Mouse (Mus musculus): ENCODE data around the gene Corin. TPM values are rescaled to one million over a fixed set of nuclear protein-coding genes. Genes with fewer than 3 reads are reported as not detected.

Gene Corin
- polyA plus RNA-seq, 1 experiment from 2014 or later = not detected

- 80% methylated on average over 11 of the region's 11 CpGs for WGBS
- H3K27me3 ChIP-seq (replicated peaks; ENCODE audit: control insufficient read depth, insufficient read depth, low read length) = no peaks in the 10 kb centered on the region
- H3K27ac ChIP-seq (ENCODE audit: low read depth, low read length) = no peak overlapping the region
- no peak overlapping the region for H3K4me3 ChIP-seq (ENCODE audit: low read depth, low read length)
- H3K9ac ChIP-seq (ENCODE audit: low read length) = no peak overlapping the region
- no peaks in the 10 kb centered on the region for H3K9me3 ChIP-seq (replicated peaks; ENCODE audit: control insufficient read depth, low read length)
- H3K4me1 ChIP-seq (ENCODE audit: control insufficient read depth, insufficient read depth, low read length) = peaks cover 6% of the 10 kb centered on the region; the same call in 1 of the 2 replicates
- H3K36me3 ChIP-seq (ENCODE audit: control insufficient read depth, insufficient read depth, low read length) = no peaks in the 10 kb centered on the region
- H3K4me2 ChIP-seq (ENCODE audit: low read length) = no peak overlapping the region
- ATAC-seq = no peak
- no peak for DNase-seq (ENCODE audit: low spot score)
Observed at GRCm38 (mm10) chr5:72330648-72331047, 173.6 kb downstream of the Corin start.

- ATAC-seq (peak; percentile 54; the same call in 1 of the 2 replicates), DNase-seq (ENCODE audit: low spot score) (peak; percentile 38)
Observed at GRCm38 (mm10) chr5:72329453-72329852, 174.8 kb downstream of the Corin start.

GRCm38 (mm10) chr5:72315282-72315681, 189.0 kb downstream of the Corin start:
- Histone ChIP-seq H3K36me3 (ENCODE audit: control insufficient read depth, insufficient read depth, low read length) (no peaks in the 10 kb centered on the region), H3K9me3 (replicated peaks; ENCODE audit: control insufficient read depth, low read length) (no peaks in the 10 kb centered on the region)
- WGBS = 79% methylated on average over 4 of the region's 4 CpGs

More at GRCm38 (mm10) chr5:72329453-72329852, 174.8 kb downstream of the Corin start:
- Histone ChIP-seq H3K4me3 (ENCODE audit: low read depth, low read length) (no peak overlapping the region), H3K4me2 (ENCODE audit: low read length) (no peak overlapping the region), H3K9me3 (replicated peaks; ENCODE audit: control insufficient read depth, low read length) (no peaks in the 10 kb centered on the region), H3K36me3 (ENCODE audit: control insufficient read depth, insufficient read depth, low read length) (no peaks in the 10 kb centered on the region), H3K9ac (ENCODE audit: low read length) (no peak overlapping the region), H3K27me3 (replicated peaks; ENCODE audit: control insufficient read depth, insufficient read depth, low read length) (no peaks in the 10 kb centered on the region), H3K4me1 (ENCODE audit: control insufficient read depth, insufficient read depth, low read length) (peaks cover 6% of the 10 kb centered on the region; the same call in 1 of the 2 replicates), H3K27ac (ENCODE audit: low read depth, low read length) (no peak overlapping the region)
- 49% methylated on average over 8 of the region's 8 CpGs for WGBS

GRCm38 (mm10) chr5:72298418-72299104, 205.7 kb downstream of the Corin start:
- Histone ChIP-seq H3K9ac (ENCODE audit: low read length) (no peak overlapping the region), H3K27me3 (replicated peaks; ENCODE audit: control insufficient read depth, insufficient read depth, low read length) (no peaks in the 10 kb centered on the region), H3K4me1 (ENCODE audit: control insufficient read depth, insufficient read depth, low read length) (no peaks in the 10 kb centered on the region), H3K27ac (ENCODE audit: low read depth, low read length) (no peak overlapping the region), H3K9me3 (replicated peaks; ENCODE audit: control insufficient read depth, low read length) (no peaks in the 10 kb centered on the region), H3K36me3 (ENCODE audit: control insufficient read depth, insufficient read depth, low read length) (no peaks in the 10 kb centered on the region), H3K4me3 (ENCODE audit: low read depth, low read length) (no peak overlapping the region), H3K4me2 (ENCODE audit: low read length) (no peak overlapping the region)
- DNase-seq (ENCODE audit: low spot score) (peak; percentile 69), ATAC-seq (no peak)
- 68% methylated on average over 10 of the region's 10 CpGs for WGBS

More at GRCm38 (mm10) chr5:72315282-72315681, 189.0 kb downstream of the Corin start:
- DNase-seq (ENCODE audit: low spot score) (no peak), ATAC-seq (no peak)
- Histone ChIP-seq H3K27me3 (replicated peaks; ENCODE audit: control insufficient read depth, insufficient read depth, low read length) (no peaks in the 10 kb centered on the region), H3K27ac (ENCODE audit: low read depth, low read length) (no peak overlapping the region), H3K9ac (ENCODE audit: low read length) (no peak overlapping the region), H3K4me3 (ENCODE audit: low read depth, low read length) (no peak overlapping the region), H3K4me2 (ENCODE audit: low read length) (no peak overlapping the region), H3K4me1 (ENCODE audit: control insufficient read depth, insufficient read depth, low read length) (no peaks in the 10 kb centered on the region)

GRCm38 (mm10) chr5:72285077-72285476, 219.2 kb downstream of the Corin start:
- H3K27me3 ChIP-seq (replicated peaks; ENCODE audit: control insufficient read depth, insufficient read depth, low read length) = no peaks in the 10 kb centered on the region
- WGBS = 92% methylated on average over 3 of the region's 3 CpGs
- no peak overlapping the region for H3K4me3 ChIP-seq (ENCODE audit: low read depth, low read length)

GRCm38 (mm10) chr5:72282907-72283306, 221.4 kb downstream of the Corin start:
- Histone ChIP-seq H3K4me3 (ENCODE audit: low read depth, low read length) (no peak overlapping the region), H3K4me1 (ENCODE audit: control insufficient read depth, insufficient read depth, low read length) (no peaks in the 10 kb centered on the region), H3K36me3 (ENCODE audit: control insufficient read depth, insufficient read depth, low read length) (no peaks in the 10 kb centered on the region), H3K27me3 (replicated peaks; ENCODE audit: control insufficient read depth, insufficient read depth, low read length) (no peaks in the 10 kb centered on the region), H3K4me2 (ENCODE audit: low read length) (no peak overlapping the region), H3K9ac (ENCODE audit: low read length) (no peak overlapping the region), H3K27ac (ENCODE audit: low read depth, low read length) (no peak overlapping the region), H3K9me3 (replicated peaks; ENCODE audit: control insufficient read depth, low read length) (no peaks in the 10 kb centered on the region)
- DNase-seq (ENCODE audit: low spot score) = no peak
- WGBS = 43% methylated on average over 2 of the region's 2 CpGs
- ATAC-seq = no peak

More at GRCm38 (mm10) chr5:72285077-72285476, 219.2 kb downstream of the Corin start:
- Histone ChIP-seq H3K36me3 (ENCODE audit: control insufficient read depth, insufficient read depth, low read length) (no peaks in the 10 kb centered on the region), H3K9ac (ENCODE audit: low read length) (no peak overlapping the region), H3K4me1 (ENCODE audit: control insufficient read depth, insufficient read depth, low read length) (no peaks in the 10 kb centered on the region), H3K27ac (ENCODE audit: low read depth, low read length) (no peak overlapping the region), H3K4me2 (ENCODE audit: low read length) (no peak overlapping the region), H3K9me3 (replicated peaks; ENCODE audit: control insufficient read depth, low read length) (no peaks in the 10 kb centered on the region)
- no peak for DNase-seq (ENCODE audit: low spot score)
- ATAC-seq = no peak

GRCm38 (mm10) chr5:72269652-72270051, 234.6 kb downstream of the Corin start:
- WGBS = 48% methylated on average over 8 of the region's 8 CpGs

GRCm38 (mm10) chr5:72269204-72269603, 235.1 kb downstream of the Corin start:
- Histone ChIP-seq H3K9me3 (replicated peaks; ENCODE audit: control insufficient read depth, low read length) (no peaks in the 10 kb centered on the region), H3K36me3 (ENCODE audit: control insufficient read depth, insufficient read depth, low read length) (no peaks in the 10 kb centered on the region), H3K4me3 (ENCODE audit: low read depth, low read length) (no peak overlapping the region), H3K27me3 (replicated peaks; ENCODE audit: control insufficient read depth, insufficient read depth, low read length) (no peaks in the 10 kb centered on the region), H3K4me1 (ENCODE audit: control insufficient read depth, insufficient read depth, low read length) (no peaks in the 10 kb centered on the region), H3K9ac (ENCODE audit: low read length) (no peak overlapping the region), H3K4me2 (ENCODE audit: low read length) (no peak overlapping the region), H3K27ac (ENCODE audit: low read depth, low read length) (no peak overlapping the region)
- no peak for ATAC-seq
- DNase-seq (ENCODE audit: low spot score) = no peak
- WGBS = 90% methylated on average over 10 of the region's 10 CpGs

More at GRCm38 (mm10) chr5:72269652-72270051, 234.6 kb downstream of the Corin start:
- Histone ChIP-seq H3K27ac (ENCODE audit: low read depth, low read length) (no peak overlapping the region), H3K9ac (ENCODE audit: low read length) (no peak overlapping the region), H3K4me3 (ENCODE audit: low read depth, low read length) (no peak overlapping the region), H3K36me3 (ENCODE audit: control insufficient read depth, insufficient read depth, low read length) (no peaks in the 10 kb centered on the region), H3K4me2 (ENCODE audit: low read length) (no peak overlapping the region), H3K4me1 (ENCODE audit: control insufficient read depth, insufficient read depth, low read length) (no peaks in the 10 kb centered on the region), H3K9me3 (replicated peaks; ENCODE audit: control insufficient read depth, low read length) (no peaks in the 10 kb centered on the region), H3K27me3 (replicated peaks; ENCODE audit: control insufficient read depth, insufficient read depth, low read length) (no peaks in the 10 kb centered on the region)
- DNase-seq (ENCODE audit: low spot score) = peak; percentile 67
- peak; percentile 55; the same call in 1 of the 2 replicates for ATAC-seq

- Histone ChIP-seq H3K9ac (ENCODE audit: low read length) (no peak overlapping the region), H3K9me3 (replicated peaks; ENCODE audit: control insufficient read depth, low read length) (no peaks in the 10 kb centered on the region), H3K4me1 (ENCODE audit: control insufficient read depth, insufficient read depth, low read length) (no peaks in the 10 kb centered on the region), H3K27ac (ENCODE audit: low read depth, low read length) (no peak overlapping the region), H3K36me3 (ENCODE audit: control insufficient read depth, insufficient read depth, low read length) (no peaks in the 10 kb centered on the region), H3K4me2 (ENCODE audit: low read length) (no peak overlapping the region), H3K27me3 (replicated peaks; ENCODE audit: control insufficient read depth, insufficient read depth, low read length) (no peaks in the 10 kb centered on the region), H3K4me3 (ENCODE audit: low read depth, low read length) (no peak overlapping the region)
- DNase-seq (ENCODE audit: low spot score) (no peak), ATAC-seq (no peak)
- WGBS = 95% methylated on average over 7 of the region's 7 CpGs
Observed at GRCm38 (mm10) chr5:72266955-72267535, 237.2 kb downstream of the Corin start.

Data from forebrain, embryonic 14.5 days (tissue).